Mouse (Mus musculus): ENCODE measurements at regions not wholly inside any gene's neighbourhood (a gene's known extent, or its start where the extent isn't known, plus 50 kb on each side); places are given as distances from the start of the nearest gene placed in this dataset.

DNA sequence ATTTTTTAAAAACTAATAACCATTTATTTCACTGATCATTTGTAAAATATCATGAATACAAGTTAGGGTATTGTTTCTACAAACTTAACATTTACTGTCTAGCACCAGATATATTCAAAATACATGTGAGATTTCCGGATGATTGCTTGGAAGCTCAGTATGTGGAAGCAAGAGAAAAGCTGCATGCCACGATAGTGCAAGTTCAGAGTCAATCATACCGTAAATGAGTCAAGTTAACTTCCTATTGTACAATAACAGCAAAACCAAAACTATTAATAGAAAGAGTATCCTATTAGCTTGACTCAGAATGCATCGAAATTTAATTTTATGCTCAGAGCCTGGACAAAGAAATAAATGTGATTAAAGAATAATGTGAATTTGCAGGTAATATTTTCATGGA lies 1284.6 kb upstream of the Cited2 start:
- DNase-seq (ENCODE audit: low read depth, low spot score) = no peak

DNA sequence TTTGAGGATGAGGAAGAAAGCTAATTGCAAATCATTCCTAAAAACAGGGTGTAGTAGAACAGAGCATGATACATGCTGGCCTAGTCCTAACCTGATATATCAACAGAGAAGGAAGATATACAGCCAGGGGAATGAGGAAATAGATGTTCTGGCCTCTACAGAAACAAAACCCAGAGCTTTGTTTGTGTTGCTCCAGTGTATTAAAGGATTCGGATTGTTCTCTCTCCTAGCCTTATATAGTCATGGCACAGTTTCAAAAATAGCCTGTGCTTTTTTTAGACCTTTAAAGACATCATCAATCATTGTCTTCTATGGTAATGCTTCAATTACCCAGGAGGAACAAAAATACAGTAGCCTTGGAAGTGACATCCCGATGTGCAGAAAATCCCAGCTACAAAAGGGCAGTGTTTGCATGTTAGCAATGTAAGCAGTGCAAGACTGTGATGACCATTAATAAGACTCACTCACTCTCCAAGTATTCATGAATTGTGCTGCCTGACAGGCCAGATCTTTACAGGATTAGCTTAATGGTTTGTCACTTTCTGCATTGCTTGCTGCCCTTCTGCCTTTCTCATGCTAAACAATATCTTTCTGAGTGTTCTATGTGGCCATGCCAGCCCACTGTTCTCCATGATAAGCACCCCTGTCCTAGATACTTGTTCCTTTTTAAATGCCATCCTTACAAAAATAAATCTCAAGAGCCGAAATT lies 1281.9 kb upstream of the Cited2 start:
- no peak for DNase-seq (ENCODE audit: low read depth, low spot score)

DNA sequence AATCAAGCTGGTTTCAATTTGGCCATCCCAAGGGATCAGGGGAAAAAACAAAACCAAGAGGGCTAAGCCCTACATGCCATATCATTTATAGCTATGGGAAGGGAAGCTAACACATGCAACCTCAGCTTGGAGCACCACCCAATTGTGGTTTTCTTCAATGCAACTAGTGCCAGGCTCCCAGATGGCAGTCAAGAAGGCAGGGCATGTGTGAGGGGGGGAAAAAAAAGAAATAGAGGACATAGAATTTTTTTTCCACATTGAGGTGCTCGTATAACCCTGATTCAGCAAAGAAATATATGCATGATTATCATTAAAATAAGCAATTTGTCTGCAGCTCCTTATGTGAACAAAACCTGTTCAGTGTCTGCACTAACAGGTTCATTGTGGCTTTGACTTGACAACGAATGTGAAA lies 1281.4 kb upstream of the Cited2 start:
- DNase-seq (ENCODE audit: low read depth, low spot score) = no peak

DNA sequence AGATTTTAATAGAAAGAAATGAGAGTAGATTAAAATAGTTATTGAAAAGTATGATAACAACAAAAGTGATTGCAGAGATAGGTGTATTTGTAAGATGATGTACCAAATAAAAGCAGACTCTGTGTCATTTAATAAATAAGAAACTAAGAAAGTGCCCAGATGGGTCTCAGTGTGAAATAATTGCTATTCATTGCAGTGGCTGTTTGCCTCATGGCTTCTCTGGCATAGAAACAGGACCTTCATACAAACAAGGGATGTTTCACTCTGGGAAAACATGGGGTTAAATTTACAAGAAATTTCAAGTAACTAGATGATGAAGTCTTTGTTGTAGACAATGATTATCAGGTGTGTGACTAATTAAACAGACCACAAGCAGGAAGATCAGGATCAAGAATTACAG lies 1279.1 kb upstream of the Cited2 start:
- DNase-seq (ENCODE audit: low read depth, low spot score) = no peak

DNA sequence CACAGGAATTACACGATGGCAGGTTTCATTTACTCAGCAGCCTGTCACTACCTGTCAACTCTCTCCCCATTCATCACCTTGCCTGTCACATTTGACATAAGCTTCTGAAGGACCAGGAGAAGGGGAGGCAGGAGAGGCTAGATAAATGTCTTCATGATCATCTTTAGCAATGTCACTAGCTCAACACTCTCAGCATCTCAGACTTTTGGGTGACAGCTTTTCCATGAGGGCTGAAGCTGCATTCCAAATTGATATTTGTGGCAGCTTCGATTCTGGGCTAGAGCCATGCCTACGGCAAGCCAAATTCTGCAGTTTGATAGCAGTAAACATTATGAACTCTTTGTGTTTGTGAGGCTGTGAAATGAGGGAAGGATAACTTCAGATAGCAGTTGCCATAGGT lies 1255.1 kb upstream of the Cited2 start:
- no peak for DNase-seq (ENCODE audit: low read depth, low spot score)

DNA sequence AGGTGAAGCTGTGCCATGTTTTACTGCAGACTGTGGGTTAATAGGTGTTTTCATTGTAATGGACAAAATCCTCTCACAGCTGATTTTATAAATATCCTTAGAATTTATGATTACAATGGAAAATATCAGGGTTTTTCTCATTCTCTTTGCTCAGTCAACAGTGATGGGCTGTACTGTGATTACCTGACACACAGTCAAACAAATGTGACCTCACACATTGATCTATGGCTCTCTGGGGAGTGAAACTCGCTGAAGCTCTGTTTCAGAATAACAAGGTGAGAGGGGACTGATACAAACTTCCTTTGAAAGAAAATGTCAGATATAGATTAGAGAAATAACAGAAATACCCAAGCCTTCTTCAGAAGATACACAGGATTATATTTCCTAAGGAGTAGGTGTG lies 1253.3 kb upstream of the Cited2 start:
- no peak for DNase-seq (ENCODE audit: low read depth, low spot score)

DNA sequence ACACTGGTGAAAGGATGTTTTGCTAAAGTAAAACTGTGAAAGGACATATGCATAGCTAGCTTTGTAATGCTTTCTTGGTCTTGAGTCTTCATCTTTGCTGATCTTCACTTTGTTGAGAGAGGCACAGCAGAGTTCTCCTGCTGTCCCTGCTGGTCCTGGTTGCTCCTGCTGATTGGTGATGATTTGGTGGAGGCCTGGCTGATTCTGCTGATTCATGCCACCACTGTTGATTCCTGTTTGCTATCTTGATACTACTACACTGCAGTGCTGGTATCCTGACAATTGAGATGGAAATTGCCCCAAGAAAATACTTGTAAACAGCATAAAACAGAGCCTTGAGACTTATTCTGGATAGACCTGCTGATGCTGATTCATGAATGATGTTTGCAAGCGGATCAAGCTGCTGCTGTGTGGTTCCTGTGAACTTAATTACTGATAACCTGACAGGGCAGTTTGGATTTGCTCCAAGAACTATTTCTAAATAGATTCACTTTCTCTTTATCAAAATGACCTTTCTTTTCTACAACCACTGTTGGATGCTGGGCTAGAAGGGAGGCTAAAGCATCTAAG lies 1249.0 kb upstream of the Cited2 start:
- no peak for DNase-seq (ENCODE audit: low read depth, low spot score)

DNA sequence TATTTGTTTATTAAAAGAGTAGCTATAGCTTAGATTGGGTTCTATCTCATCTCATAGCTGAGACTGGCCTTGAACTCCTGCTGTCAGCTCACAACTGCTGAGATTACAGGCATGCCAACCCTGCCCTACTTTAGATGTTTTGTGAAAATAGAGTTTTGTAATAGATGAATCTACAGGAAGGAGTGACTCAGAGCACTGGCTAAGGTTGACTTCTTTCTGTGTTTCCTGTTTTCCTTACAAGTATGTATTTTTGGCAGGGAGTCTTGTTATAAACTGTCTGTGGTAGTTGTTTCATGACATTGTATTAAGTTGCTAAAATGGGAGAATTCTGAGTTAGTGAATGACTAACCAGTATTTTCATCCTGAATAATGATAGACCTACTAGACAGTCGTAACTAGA lies 1224.4 kb upstream of the Cited2 start:
- no peak for DNase-seq (ENCODE audit: low read depth, low spot score)

DNA sequence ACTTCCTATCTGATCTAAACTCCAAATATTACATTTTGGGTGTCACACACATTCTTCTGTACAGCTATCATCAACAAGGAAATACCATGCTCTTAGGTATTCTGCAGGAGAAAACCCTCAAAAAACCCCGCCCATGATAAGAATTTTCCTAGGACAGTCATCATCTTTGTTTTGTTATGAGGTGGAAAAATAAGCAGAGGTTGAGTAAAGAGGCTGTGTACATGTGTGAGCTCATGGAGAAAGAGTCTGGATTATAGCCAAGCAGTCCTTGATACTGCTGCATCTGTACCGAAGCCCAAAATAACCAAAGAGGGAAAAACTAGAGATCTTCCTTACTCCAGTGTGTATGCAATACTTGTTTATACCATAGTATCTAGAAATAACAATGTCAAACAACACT lies 1215.3 kb upstream of the Cited2 start:
- DNase-seq (ENCODE audit: low read depth, low spot score) = no peak

DNA sequence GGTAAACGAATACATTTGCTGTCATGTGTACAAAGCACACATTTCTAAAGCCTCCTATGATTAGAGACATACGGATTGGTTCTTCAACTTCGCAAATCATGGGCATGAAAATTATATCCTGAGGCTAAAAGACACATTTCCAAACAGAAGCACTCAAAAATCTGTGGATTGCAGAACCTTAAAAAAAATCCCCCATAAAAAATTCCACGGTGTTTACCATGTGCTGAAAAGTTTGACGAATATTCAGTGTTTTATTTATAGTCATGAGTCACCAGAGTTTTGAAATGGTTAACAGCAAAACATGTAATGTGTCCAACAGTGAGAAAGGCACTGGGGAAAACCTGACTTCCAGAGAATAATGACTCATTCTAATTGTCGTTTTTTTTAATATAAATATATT lies 1214.9 kb upstream of the Cited2 start:
- DNase-seq (ENCODE audit: low read depth, low spot score) = no peak

DNA sequence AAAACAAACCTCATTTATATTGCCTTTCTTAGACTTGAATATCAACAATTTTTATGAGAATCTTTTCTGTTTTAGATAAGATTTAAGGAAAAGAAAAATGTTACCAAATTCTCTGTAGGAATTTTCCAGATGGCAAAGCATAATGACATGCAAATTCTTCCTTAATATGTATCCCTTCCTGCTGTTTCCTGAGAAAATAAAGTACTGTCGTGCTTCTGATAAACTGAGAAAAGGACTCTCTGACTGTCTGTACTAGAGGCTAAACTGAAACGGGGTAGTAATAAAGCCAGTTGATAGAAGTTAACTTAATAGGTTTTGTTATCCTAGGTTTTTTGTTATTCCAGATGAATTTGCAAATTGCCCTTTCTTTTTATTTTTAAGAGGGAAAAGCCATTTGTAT lies 1208.4 kb upstream of the Cited2 start:
- no peak for DNase-seq (ENCODE audit: low read depth, low spot score)

DNA sequence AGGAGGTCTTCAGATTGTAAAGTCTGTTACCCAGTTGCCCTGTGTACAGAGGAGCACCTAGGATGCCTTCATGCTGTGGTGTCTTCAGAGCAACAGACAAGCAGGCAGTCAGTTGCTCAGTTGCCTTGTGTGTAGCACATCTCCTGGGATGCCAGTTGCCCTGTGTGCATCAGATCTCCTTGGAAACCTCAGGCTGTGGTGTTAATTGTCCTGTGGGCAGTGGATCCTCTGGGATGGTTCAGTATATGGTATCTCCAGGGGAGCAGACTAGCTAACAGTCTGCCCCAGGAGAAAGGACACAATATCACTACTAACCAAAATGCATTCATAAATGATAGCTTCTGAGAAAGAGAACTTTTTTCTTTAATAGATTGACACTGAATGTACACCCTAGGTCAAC lies 1201.1 kb upstream of the Cited2 start:
- no peak for DNase-seq (ENCODE audit: low read depth, low spot score)

DNA sequence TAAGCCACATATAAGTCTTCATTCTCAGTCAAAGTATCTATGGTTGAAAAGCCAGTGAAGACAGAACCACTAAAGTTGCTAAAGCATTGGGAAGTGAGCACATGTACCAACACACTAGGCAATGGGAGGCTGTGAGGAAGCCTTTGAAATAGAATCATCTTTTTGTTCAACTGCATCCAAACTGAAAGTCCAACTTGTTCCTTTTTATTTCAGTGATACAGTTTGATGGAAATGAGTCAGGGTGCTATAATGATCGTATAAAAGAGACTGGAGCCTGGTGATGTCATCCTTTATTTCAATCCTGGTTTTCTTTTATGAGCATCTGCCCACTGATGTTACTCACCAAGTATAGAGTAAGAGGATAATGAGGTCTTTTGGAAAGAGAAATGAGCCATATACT lies 1198.9 kb upstream of the Cited2 start:
- DNase-seq (ENCODE audit: low read depth, low spot score) = no peak

DNA sequence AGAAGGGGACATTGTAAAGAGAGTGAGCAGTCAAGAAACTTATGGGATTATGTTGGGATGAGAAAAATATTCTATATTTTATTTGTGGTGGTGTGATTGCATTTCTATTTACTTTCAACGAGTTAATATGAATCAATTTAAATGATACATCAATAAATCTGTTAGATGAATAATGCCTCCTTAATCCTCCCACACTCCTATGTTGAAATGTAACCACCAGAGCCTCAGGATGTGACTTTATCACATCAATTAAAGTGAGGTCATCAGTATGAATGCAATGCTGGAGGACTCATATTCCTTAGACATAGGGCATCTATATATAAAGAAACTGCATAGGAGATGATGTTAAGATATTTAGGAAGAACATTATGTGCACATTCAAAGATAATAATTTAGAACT lies 1195.3 kb upstream of the Cited2 start:
- DNase-seq (ENCODE audit: low read depth, low spot score) = no peak

DNA sequence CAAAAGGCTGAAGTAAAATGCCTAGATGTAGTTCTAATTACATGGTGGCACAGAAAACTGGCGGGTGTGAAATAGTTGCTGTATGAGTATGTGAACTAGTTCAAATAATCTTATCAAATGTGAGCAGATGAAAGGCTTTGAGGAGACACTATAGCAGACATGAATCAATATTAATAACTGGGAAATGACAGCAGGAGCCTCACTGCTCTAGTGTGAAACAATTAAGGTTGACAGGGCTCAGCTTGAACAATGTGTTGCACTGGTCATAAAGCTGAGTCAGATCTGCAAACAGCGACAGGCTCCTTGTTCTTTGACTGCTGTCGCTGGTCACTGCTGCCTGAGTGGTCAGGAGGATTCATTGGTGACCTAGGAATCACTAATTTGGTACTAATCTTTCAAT lies 1185.4 kb upstream of the Cited2 start:
- DNase-seq (ENCODE audit: low read depth, low spot score) = no peak

DNA sequence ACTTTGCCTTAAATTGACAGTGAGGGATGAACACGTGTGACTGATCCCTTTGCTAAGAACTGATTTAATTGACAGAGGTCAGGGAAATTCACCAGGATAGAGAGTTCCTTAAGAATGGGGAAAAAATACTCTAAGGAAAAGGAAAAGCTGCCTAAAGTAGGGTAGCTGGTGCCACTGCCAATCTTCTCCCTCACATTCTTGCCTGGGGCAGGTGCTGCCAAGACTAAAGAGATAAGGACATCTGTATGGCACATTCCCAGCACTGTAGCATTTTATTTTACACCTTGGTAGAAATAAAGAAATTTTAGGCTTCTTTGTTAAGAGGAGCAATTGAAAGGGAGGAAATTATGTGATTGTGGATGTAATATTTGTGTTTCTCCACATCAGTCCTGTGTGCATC lies 1184.6 kb upstream of the Cited2 start:
- no peak for DNase-seq (ENCODE audit: low read depth, low spot score)

DNA sequence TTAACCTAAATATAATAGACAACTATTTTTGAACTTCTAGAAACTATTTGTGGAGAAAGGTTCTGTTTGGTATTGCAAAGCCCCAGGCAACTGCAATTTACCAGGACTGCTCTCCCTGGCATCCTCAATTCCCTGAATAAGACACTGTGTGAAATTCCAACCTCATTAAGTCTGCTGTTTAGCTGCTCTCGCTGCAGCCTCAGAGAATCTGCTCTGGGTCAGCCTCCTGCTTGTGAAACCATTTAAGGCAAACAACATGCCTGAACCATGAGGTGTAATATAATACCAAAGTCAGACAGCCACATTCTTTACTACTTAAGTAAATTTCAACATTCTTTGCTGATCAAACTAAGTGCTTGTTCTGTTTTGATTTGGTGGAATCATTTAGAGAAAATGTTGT lies 1177.6 kb upstream of the Cited2 start:
- no peak for DNase-seq (ENCODE audit: low read depth, low spot score)

DNA sequence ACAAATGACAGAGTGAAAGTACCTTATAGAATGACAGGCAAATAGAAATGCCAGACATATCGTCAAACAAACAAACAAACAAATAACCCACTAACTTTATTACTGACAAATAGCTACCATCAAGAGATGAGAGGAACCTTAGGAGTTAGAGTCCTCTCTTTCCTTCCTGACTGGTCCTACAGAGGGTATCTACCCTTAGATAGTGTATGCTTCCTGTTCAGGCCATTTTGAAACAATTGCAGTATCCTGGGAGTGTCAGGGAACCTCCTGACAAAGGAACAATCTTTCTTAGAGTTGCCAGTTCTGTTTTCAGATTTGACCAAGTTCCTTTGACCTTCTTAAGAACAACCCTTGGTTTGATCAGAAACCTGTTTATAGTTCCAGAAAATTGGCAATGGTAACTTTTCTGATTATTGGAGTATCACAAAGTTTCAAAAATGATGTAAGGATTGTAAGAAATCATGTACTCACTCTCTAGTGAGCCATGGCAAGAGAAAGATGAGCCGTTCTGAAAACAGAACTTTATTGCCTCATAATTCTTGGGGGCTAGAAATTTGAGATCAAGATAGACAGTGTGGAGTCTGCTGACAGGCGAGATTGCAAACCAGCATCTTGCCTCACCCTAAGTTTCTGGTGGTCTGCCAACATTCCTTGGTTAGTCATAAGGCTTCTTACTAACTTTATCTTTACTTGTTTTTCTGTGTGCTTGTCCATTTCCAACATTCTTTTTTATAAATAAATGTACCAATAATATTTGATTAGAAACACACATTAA lies 1170.0 kb upstream of the Cited2 start:
- DNase-seq (ENCODE audit: low read depth, low spot score) = no peak

DNA sequence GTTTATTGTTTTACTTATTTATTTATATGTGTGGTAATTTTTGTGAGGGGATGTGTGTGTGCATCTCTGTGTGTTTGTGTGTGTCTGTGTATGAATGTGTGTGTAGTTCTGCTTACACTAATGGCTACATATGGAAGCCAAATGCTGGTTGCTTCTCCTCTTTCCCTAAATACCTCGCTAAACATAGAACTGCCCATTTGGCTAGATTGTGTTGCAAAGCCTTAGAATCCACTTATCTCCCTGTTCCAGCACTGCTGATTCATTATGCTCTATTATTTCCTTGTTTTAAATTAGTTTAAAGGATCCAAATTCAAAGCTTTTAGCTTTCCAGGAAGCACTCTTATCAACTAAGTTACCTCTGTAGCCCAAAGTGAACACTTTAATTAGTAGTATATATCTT lies 1148.5 kb upstream of the Cited2 start:
- no peak for DNase-seq (ENCODE audit: low read depth, low spot score)

DNA sequence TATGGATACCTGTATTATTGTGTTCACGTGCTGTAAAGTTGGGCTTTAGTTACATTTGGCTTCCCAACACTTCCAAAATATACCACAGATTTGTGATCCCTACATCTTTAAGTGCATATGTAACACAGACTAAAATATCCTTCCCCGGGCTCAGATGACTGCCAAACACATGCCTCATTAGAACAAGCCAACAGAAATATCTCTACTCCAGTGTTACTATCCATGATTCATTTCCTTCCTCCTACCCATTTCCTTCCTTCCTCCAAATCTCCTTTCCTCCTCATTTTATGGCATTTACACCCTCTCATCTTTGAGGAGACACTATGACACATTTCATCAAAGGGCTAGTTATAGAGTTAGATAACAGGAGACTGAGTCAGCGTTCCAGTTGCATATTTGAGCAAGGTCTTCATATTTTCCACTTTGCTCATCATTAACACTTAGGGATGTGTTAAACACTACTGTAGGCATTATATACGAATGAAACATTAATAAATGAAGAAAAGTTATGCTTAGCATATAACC lies 1144.4 kb upstream of the Cited2 start:
- no peak for DNase-seq (ENCODE audit: low read depth, low spot score)

DNA sequence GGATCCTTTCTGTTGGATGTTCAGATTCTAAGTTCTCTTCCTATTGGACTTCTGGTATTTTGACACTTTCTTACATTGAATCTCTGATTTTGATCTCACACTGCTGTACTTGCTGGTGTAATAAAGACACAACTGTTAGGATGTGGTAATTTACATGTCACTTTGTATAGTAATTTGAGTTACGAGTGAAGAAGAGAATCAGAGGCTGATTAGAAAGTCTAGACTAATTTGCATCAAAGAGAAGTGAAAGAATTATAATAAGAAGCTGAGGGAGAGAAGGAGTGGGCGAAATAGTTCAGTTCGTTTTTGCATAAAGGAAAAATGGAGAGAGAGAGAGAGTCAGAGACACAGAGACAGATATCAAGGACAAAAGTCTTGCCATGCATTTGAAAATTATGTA lies 1142.8 kb upstream of the Cited2 start:
- DNase-seq (ENCODE audit: low read depth, low spot score) = no peak

DNA sequence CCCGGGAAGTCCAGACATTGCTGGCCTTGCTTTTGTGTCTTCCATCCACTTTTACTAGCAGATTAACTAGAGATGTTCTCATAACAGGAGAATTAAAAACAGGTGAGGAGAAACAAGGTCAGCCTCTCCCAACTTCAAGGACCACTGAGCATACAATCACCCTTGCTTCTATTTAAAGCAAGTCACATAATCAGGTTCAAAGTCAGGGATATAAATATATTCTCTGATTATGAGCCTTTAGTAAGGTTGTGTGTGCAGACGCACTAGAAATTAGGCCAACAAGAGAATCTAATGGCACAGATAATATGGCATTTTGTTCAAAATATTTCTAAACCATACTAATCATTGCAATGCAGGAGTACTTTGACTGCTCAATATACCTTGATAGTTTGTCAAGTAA lies 1134.2 kb upstream of the Cited2 start:
- no peak for DNase-seq (ENCODE audit: low read depth, low spot score)

DNA sequence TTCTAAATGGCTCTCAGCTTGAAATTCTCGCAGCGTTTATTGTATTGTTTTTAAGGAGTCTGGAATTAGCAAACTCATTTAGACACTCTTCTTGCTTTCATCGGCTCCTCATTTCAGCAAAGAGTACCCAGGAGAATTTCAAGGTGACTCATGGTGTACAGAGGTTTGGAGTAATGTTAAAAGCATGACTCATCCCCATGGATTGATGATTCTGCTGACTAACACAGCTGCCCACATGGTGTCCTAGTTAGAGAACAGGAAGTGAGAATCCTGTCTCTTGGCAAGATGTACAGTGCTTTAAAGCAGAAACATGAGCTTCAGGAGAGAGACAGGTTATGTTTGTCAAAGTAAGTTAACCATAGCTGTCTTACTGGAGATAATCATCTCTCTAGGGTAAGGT lies 1133.6 kb upstream of the Cited2 start:
- no peak for DNase-seq (ENCODE audit: low read depth, low spot score)

Measured in ZHBTc4 (cell line).